10 mouse cellular contexts compared by ENCODE assay signal in the genomic region with DNA sequence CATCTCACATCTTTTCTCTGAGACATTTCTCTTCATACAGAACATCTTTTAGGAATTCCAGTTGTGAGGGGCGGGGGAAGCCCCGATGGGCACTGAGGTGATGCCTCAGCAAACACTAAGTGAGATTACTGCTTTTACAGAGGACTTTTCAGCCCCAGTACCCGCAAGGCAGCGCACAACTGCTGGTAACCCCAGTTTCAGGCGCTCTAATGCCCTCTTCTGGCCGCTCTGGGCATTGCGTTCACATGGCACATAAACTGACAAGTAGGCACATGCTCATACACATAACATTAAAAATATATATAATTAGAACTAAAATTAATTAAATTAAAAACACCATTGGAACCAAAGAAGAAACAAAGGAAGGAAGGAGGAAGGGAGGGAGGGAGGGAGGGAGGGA. TPM values are rescaled to one million over a fixed set of nuclear protein-coding genes. Genes with fewer than 3 reads are reported as not detected.
DNase-seq lines count a peak whose midpoint lies in the region; ATAC-seq and TF ChIP-seq lines count a peak whose summit lies in the region.
"Had no signal": no experiment of that assay in that cellular context is flagged by ENCODE, and none has a peak within 500 bp of the region (broad histone marks: within the 10 kb centered on the region; RNA-seq: fewer than 3 reads in every experiment).

No protein-coding gene starts in this region.

- TF ChIP-seq CTCF in layer of hippocampus, adult 2 months (conservative IDR thresholded peaks at IDR 0.05), result peak; percentile 46

- no peak overlapping the region for H3K4me3 ChIP-seq in layer of hippocampus, adult 2 months

- no peak overlapping the region for H3K27ac ChIP-seq in layer of hippocampus, adult 2 months

- DNase-seq in CD4-positive, CD25-positive, alpha-beta regulatory T cell, adult 2 months (ENCODE audit: low read depth, low spot score), result peak; percentile 10
- no peak for DNase-seq in layer of hippocampus, adult 2 months (ENCODE audit: low spot score in 2 of 2)
- no peak for DNase-seq in layer of hippocampus, postnatal 36 days
- DNase-seq in NIH3T3 (ENCODE audit: low read depth), result peak; percentile 8
- peak; percentile 12 for DNase-seq in lung, postnatal 14 days
- no peak for DNase-seq in right cerebral cortex, adult 2 months (ENCODE audit: low spot score in 2 of 2)
- no peak for DNase-seq in cerebellum, postnatal 36 days

- ATAC-seq in CD4-positive, CD25-positive, alpha-beta regulatory T cell, adult 4 months, result no peak

RNA-seq across cellular contexts. Expression of a gene that starts 29.8 kb away (rescaled TPM):
- not detected for polyA plus RNA-seq in CD4-positive, CD25-positive, alpha-beta regulatory T cell, adult 4 months (2017; shearing (Covaris generic))
- not detected for total RNA-seq in layer of hippocampus, adult 2 months (2021)
- not detected for total RNA-seq in layer of hippocampus, postnatal 36 days (2021)
- total RNA-seq: gastrocnemius, adult 8-10 months; layer of hippocampus, adult 18-20 months had no signal

Comparison
In these comparisons a context has a peak if more than half of its experiments do, and no peak if none do; other contexts are left out.
1. DNase-seq: peak in CD4-positive, CD25-positive, alpha-beta regulatory T cell, adult 2 months (single experiment), NIH3T3 (single experiment) and lung, postnatal 14 days (single experiment); none in layer of hippocampus, adult 2 months (0 of 2), layer of hippocampus, postnatal 36 days (0 of 2), right cerebral cortex, adult 2 months (0 of 2) and cerebellum, postnatal 36 days (0 of 2).